Mouse (Mus musculus): Measurements from ENCODE around the gene Relb.

Gene Relb

DNA sequence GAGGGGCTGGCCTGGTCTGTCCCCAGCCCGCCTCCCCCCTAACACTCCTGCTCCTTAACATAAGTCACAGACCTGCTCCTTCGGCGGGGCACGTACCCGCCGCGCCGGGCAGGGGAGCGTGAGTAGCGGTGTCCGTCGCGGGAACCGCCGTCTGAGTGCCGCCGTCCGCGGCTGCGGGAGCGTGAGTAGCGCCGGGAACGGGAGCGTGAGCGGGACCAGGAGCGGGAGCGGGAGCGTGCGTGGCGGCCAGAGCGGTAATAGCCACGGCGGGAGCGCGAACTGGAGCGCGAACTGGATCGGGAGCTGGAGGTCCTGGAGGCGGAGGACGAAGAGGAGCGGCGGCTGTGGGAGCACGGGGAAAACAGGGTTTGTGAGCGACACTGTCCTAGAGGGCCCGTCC is 43.0 kb downstream of the Relb start:
- in situ Hi-C loops (cut with MboI, MseI): no loop called here

DNA sequence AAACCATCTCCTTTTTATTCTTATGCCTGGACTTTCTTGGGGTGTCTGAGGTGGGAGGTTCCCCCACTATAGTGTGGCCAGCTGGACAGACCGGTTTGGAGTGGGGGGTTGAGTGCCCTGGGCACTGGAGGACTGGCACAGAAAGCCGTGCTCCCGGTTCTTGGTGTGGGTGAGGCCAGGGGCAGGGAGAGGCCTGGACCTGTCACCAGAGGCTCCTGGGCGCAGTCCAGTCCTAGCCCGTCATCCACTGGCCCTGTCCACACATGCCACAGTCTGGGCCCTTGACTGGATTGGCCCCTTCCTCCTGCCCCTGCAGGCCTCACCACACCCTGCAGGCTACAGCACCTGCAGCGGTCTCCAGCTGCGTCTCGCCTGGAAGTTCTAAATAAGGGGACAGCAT is 48.6 kb downstream of the Relb start:
- in situ Hi-C loops (cut with MboI, MseI): no loop called here

DNA sequence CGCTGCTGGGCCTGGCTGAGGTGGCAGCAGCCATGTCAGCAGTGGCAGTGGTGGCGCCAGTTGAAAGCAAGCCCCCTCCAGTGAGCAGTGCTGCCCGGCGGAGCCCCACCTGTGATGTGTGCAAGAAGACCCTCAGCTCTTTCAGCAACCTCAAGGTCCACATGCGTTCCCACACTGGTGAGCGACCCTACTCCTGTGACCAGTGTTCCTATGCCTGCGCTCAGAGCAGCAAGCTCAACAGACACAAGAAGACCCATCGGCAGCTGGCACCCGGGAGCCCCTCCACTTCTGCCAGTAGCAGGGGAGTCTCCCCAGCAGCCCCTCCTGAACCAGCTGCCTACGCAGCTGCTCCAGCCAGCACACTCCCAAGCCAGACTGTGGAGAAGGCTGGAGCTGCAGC is 49.5 kb downstream of the Relb start:
- in situ Hi-C loops (cut with MboI, MseI): no loop called here

DNA sequence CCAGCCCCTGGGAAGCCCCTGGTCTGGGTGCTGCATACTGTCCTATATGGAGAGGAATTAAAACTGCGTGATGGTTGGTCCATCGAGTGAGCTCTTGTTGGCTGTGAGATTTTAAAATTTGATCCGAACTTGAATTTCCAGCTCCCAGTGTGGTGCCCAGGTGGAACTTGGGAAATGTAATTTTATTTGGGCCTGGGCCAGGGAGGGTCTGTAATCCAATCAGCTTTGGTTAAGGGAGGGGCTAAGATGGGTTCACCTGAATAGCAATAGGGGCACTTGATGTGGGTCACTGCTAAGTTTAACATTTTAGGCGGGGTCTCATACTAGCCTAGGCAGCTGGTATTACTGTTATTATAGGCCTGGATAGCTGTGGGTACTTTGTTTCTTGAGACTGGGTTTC is 50.8 kb downstream of the Relb start:
- in situ Hi-C loops (cut with MboI, MseI): no loop called here

DNA sequence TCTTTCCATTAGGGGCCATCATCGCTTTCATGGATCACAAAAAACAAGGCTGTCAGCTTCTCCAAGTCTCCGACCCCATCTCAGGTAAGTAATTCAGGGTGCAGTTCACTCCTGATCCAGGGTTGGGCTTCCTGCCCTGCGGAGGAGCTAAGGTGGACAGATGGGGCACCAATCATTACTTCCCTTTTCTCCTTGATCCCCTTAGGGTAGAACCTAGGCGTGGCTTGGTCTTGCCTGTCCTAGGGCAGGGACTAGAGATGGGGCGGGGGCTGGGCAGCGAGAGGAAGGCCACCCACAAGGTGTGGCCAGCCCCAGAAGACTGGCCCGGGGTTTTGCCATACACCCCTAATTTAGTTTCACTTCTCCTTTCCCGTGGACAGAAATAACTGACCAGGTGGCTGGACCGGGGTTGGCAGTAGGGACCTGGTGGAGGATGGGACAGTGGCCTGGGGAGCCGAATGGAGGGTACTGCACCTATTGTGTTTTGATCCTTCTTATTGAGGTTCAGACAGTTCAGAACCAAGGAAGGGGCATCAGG is 51.3 kb downstream of the Relb start:
- in situ Hi-C loops (cut with MboI, MseI): no loop called here

DNA sequence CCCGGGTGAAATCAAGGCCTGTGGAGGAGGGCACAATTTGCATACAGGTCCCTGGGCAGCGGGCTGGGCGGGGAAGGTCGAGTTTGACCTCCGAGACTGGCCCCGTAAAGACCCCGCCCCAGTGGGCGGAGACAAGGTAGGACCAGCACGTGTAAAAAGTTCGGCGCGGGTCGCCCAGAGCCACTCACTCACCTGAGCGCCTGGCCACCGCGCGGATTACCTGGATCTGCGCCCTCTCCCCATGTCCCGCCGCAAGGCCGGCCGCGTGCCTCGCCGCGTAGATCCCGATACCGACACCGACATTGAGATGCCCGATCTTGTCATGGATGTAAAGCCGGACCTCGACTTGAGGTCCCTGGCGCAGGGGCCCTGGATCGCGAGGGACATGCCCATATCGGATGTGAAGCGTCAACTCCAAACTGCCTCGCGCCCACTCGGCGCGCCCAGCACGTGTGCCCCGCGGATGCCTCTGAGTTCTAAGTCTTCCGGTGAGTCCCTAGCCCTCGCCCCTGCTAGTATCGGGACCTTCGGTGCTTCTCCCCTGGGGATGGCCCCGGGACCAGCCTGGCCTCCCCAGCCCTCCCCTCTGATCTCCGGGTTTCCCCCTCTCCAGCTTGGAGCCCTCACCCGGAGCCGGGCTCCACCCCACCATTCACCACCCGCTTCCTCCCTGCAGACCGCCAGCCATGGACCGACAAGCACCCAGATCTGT is 51.9 kb downstream of the Relb start, which contains the start of the genes Zfp296 and Gemin7:
Gene Zfp296, plus strand, starts transcription at position 147 of the 712 bp plus-strand sequence.
Gene Gemin7, minus strand, starts transcription at position 455 of the 712 bp plus-strand sequence.
- in situ Hi-C loops (cut with MboI, MseI): no loop called here

DNA sequence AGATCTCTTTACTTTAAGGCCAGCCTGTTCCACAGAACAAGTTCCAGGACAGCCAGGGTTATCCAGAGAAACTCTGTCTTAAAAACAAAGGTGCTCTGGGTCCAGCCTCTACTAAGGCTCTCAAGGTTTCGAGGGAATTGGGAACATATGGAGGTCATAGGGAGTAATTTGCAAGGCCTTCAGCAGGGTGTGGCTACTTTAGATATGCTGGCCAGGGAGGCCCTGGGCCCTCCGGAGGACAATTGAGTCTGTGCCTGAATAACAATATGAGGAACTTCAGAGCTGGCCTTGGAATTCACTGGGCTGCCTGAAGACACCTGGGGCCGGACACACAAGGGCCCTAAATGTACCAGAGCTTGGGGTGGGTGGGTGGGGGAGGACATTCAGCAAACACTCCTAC is 53.7 kb downstream of the Relb start:
- in situ Hi-C loops (cut with MboI, MseI): no loop called here

DNA sequence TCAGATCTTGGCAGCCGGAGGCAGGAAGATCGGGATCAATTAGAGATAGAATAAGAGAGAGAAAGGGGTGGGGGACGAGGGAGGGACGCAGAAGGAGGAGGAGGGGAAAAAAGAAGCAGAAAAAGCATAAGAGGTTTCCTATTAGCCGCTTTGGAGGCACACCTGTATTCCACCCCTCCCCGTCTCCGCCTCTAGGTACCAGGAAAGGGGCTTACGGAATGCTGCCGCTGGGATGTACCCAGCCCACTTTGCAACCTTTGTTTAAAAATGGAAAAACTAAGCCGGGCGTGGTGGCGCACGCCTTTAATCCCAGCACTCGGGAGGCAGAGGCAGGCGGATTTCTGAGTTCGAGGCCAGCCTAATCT is 55.5 kb downstream of the Relb start:
- in situ Hi-C loops (cut with MboI, MseI): no loop called here

DNA sequence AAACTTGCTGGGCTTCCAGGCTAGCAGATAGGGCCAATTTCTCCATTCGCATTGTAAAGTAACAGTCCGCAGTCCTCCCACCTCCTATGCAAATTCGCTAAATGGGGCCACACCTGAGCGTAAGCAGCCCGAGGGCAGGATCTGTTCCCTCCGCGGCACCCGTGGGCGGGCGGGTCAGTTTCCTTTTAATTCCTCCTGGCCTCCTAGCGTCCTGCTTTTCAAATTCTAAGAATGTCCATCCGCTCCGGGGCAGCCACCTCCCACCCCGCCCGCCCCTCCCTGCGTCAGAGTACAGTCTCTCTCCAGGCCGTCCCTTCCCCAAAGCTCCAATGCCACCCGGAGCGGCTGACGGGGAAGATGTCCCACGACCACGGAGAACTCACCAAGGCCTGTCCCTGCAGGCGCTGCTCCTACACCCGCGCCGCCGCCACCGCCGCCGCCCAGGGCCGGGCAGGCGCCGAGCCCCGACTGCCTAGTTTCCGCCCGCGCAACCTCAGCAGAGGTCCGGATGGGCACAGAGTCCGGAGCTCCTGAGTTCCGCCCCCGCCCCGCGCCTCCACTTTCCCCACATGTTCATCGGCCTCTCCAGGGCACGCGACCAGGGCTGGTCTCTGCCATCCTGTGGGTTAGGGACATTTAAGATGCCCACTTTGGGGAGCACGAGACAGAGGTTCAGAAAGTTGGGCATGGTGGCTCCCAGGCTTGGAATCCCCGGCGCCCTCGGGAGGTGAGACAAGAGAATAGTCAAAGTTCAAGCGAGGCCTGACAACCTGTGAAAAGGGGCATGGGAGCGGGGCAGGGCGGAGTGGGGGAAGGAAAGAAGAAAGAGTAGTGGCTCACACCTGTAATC is 56.1 kb downstream of the Relb start:
- in situ Hi-C loops (cut with MboI, MseI): no loop called here

DNA sequence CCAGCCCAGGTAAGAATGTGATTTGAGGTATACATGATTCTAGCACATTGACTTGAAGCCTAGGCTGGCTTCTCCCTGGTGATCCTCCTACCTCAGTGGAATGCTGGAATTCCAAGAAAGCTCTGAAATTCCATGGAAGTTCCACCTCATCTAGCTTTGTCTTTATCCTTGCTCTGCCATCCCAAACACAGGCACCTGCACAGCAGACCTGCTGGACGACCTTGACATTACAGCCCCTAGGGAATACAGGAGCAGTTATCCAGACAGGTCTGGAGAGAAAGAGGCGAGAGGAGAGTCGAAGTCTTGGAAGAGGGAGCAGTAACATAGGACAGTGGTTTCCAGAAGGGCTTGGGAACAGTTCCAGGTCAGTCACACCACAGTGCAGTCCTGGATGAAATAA is 59.6 kb downstream of the Relb start:
- in situ Hi-C loops (cut with MboI, MseI): no loop called here

DNA sequence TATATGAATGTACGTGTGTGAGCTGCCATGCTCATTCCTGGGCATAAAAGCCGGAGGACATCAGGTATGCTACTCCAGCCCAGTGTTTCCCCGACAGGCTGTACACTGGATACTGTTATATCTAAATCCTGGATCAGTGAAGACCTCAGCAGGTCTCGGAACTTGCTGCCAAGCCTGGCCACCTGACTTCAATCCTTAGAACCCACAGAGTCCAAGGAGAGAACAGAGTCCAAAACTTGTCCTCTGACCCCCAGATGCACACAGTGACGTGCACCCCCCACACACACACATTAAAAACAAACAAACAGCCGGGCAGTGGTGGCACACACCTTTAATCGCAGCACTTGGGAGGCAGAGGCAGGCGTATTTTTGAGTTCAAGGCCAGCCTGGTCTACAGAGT is 61.8 kb downstream of the Relb start:
- in situ Hi-C loops (cut with MboI, MseI): no loop called here

DNA sequence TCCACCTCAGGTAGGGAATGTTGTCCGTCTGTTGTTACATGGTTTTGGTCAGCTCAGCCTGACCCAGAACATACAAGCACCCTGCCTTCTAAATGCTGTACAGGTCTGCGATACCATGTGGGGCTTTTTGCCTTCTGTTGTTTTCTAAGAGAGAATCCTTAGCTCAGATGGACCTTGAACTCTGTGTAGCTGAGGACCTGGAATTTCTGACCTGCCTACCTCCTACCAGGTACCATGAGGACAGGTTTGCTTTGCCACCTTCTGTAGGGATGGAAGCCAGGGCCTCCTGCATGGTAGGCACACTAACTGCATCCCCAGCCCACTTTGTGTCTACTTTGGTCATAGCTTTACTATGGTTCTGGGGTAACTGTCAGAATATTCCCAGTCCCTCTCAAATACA is 63.4 kb downstream of the Relb start:
- in situ Hi-C loops (cut with MboI, MseI): no loop called here

DNA sequence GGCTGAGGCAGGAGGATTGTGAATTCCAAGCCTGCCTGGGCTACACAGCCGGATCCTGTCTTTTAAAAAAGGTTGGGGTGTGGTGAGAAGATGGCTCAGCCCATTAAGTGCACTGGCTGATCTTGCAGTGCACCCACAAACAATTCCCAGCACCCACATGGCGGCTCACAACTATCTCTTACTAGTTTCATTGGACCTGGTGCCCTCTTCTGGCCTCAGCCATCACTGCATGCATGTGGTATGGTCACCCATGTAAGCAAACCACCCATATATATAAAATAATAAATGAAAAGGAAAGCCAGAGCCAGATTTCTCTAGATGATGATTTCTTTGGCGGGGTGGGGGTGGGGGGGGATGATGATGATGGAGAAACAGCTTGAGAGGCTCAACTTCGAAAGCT is 64.8 kb downstream of the Relb start:
- in situ Hi-C loops (cut with MboI, MseI): no loop called here

DNA sequence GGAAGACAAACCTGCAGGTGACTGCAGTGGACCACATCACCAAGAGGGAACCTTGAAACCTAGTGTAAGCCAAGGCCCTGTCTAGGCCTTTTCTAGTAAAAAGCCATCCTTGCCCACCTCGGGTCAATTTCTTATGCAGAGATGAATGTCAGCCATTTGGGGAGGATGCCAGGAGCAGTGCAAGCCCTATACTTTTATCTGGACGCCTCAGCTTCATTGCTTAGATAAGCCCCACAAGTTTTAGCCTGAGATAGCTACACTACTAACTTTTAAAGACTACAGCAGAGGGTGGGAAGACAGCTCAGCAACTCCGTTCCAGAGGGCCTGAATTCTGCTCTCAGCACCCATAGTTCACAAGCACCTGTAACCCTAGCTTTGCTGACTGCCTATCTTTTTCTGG is 65.4 kb downstream of the Relb start:
- in situ Hi-C loops (cut with MboI, MseI): no loop called here

DNA sequence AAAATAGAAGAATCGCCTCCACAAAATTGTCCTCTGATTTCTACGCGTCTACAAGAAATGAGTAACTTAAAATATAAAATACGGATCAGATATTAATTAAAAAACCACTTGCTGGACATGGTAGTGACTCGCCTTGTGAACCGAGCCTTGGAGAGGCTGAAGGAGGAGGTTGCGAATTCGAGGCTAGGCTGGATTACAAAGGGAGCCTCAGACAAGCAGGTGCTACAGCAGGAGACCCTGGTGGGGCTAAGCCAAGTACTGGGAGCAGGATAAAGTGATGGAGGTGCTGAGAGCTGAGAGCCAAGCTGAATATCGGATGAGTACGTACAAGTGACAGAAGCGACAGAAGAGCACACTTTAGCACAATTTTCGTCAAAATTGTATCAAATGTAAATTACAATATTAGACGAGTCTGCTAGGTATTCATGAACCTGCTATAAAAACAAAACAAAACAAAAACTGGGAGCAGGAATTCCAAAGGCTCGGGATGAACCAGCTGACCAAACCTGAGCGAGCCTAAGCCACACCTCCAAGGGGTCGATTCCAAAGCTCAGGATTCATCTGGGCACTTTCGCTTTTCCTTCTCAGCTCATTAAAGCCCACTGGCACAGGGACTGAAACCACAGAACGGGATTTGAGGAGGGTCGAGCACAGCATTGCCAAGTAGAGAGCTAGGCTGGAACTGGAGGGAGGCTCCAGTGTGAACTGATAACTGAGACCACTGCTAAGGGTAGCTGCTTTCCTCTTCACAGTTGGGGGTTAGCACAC is 66.4 kb downstream of the Relb start, which contains the start of gene Ppp1r37:
Gene Ppp1r37, minus strand, starts transcription at position 434 of the 768 bp plus-strand sequence.
- in situ Hi-C loops (cut with MboI, MseI): no loop called here

DNA sequence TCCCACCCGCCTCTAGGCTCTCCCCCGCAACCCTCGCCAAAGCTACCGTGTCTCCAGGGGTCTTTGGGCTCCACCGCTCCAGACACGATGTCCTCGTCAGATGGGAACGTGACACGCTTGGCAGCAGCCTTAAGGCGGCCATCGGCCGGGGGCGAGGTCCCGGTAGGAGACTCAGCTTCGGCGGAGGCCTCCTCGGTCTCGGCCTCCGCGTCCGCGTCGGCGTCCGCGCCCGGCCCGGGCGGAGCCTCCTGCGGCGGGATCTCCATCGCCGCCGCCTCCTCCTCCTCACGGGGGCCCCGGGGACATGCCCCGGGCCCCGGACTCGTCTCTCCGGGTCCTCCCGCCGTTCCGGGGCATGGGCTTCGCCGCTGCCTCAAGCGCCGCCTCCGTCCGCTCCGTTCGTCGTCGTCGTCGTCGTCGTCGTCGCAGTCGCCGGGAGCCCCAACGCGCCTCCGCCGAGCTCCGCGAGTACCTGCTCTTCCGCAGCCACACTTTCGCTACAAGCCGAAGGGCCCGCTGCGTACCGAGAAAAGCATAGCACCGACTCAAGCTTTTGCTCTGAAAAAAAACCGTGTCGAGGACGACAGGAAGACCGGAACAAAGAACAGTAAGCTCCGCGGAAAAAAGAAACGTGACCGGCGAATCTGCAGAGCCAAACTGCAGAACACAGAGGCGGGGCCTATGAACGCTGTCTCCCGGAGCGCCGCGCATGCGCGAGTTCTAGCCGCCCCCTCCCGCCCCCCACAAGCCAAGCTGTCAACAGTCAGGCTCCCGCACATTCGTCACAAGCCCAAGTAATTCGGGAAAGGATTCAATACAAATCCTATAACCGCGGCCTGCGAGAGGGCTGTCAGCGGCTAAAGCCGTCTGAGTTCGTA is 67.2 kb downstream of the Relb start:
- in situ Hi-C loops (cut with MboI, MseI): no loop called here

DNA sequence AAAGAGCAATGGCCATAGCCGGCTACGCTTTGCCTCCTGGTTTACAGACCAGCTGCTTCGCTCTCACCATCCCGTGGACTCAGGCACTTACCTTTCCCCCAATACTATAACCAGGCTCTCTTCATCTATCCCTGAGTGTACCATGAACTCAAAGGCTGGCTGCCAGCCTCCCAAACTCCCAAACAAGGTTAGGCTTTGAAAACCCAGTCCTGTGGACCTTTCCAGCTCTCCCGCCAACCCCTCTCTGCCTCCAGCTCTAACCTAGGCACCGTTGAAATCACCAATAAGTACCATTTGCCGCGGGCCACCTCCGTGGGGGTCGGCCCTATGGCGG is 67.8 kb downstream of the Relb start:
- in situ Hi-C loops (cut with MboI, MseI): no loop called here

DNA sequence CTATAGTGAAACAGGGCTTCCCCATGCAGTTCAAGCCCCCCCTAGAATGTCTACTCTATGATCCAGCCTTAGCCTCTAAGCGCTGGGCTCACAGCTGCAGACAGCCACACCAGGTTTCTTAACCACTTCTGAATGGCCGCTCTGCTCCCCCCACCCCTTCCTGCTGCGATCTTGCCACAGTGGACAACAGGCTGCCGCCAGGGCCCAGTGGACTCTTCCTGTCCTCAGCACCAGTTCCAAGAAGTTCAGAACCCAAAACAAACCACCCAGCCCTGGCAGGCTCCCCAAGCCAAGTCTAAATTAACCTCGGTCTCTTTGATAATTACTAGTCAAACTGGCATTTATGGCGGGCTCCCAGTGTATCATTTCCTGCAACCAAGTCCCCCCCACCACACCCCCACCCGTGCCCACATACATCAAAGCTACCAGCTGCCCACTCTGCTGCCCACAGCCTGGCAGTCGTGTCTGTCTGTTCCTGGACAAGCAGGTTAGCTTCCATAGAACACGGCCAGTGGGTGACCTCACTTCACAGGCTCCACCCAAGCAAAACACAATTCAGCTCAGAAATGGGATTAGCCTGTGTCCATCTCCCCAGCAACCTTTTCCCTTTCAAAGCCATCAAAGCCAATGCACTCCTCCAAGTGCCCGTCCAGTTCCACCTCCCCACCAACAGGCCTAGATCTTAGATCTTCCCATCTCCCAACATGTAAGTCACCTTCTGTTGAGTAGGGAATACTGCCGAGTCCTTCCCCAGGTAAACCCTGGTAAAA is 68.6 kb downstream of the Relb start:
- in situ Hi-C loops (cut with MboI, MseI): no loop called here

DNA sequence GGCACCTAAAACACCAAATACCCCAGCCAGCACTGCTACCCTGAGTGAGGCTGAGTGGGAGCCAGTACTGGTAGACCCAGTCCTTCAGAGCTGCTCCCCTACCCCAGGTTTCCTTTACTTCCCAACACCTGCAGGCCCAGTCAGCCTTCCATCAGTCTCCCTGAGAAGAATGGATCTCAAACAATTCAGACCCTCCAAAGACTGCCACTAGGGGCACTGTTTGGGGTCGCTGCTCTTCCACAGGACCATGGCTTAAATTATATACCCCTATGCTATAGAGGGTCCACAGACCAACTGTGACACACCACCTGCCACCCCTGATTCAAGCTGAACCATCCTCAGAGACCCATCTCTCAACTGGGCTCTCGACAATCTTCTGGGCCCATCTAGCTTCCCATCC is 70.3 kb downstream of the Relb start:
- in situ Hi-C loops (cut with MboI, MseI): no loop called here
